Mouse (Mus musculus) heart, embryonic 15.5 days (tissue): ENCODE data around the gene Myo1d. TPM values are rescaled to one million over a fixed set of nuclear protein-coding genes. Genes with fewer than 3 reads are reported as not detected.

Experiments used
- ATAC-seq: fragments of 200-750 bp; cut with Nextera tagmentation; replicated peaks from 2 replicates; pipeline ENCODE4 v1.8.0; 2017; ENCODE audit warnings: low read depth, moderate TSS enrichment; ENCODE audit not compliant: insufficient number of reproducible peaks, insufficient read depth, low FRiP score
- H3K27ac ChIP-seq: fragments of 300-500 bp; sonication (generic); 2 replicates; pipeline ENCODE4 v1.5.1; 2015; ENCODE audit warnings: mild to moderate bottlenecking, inconsistent platforms
- H3K27me3 ChIP-seq: fragments of 300-500 bp; sonication (generic); 2 replicates; pipeline ENCODE4 v1.6.1; 2015; ENCODE audit warnings: inconsistent platforms
- H3K36me3 ChIP-seq: fragments of 300-500 bp; sonication (generic); 2 replicates; pipeline ENCODE4 v1.6.1; 2015; ENCODE audit warnings: mild to moderate bottlenecking, inconsistent platforms
- H3K4me1 ChIP-seq: fragments of 300-500 bp; sonication (generic); replicated peaks from 2 replicates; pipeline ENCODE4 v1.6.1; 2015; ENCODE audit warnings: inconsistent platforms
- H3K4me2 ChIP-seq: fragments of 300-500 bp; sonication (generic); 2 replicates; pipeline ENCODE4 v1.6.1; 2015; ENCODE audit warnings: inconsistent platforms, mild to moderate bottlenecking, moderate library complexity
- H3K4me3 ChIP-seq: fragments of 300-500 bp; sonication (generic); 2 replicates; pipeline ENCODE4 v1.5.1; 2015; ENCODE audit warnings: mild to moderate bottlenecking, inconsistent platforms
- H3K9ac ChIP-seq: fragments of 300-500 bp; sonication (generic); 2 replicates; pipeline ENCODE4 v1.6.1; 2015; ENCODE audit warnings: mild to moderate bottlenecking, inconsistent platforms
- H3K9me3 ChIP-seq: fragments of 300-500 bp; sonication (generic); replicated peaks from 2 replicates; pipeline ENCODE4 v1.6.1; 2016; ENCODE audit warnings: inconsistent platforms
- WGBS: fragments of 180-500 bp; shearing (Covaris S2); methylation state at CpG from one replicate; pipeline ENCODE4 v1.1.7; 2015; ENCODE audit warnings: mixed read lengths; 5-methylcytosine and 5-hydroxymethylcytosine counted together
- polyA plus RNA-seq: library from polyadenylated mRNA; unstranded; fragments of >200 nt; fragmentation: Nextera tagmentation; extraction: Ambion mirVana; gene quantifications from 2 replicates; pipeline ENCODE4 v1.2.1, GENCODE M21; 2015

Myo1d gene
- polyA plus RNA-seq, 1 experiment from 2014 or later = 6.9 TPM

GRCm38 (mm10) chr11:80498328-80499070 is 281.3 kb downstream of the Myo1d start:
- 46% methylated on average over 11 of the region's 11 CpGs for WGBS
- Histone ChIP-seq H3K4me1 (peaks cover 28% of the 10 kb centered on the region), H3K27me3 (no peaks in the 10 kb centered on the region), H3K36me3 (no peaks in the 10 kb centered on the region), H3K4me3 (no peak overlapping the region), H3K27ac (peak overlapping the region; percentile 58), H3K9me3 (no peaks in the 10 kb centered on the region), H3K9ac (0 out of 2 replicates have a peak overlapping the region, but pooled peaks have one; percentile 14), H3K4me2 (peak overlapping the region; percentile 15)
- ATAC-seq = 0 out of 2 replicates have a peak, but pooled peaks have one; percentile 2

- H3K4me3 ChIP-seq = no peak overlapping the region
- peak overlapping the region; percentile 10; the same call in 1 of the 2 replicates for H3K27ac ChIP-seq
- WGBS = 58% methylated on average over 10 of the region's 10 CpGs
- H3K9me3 ChIP-seq = no peaks in the 10 kb centered on the region
- no peaks in the 10 kb centered on the region for H3K27me3 ChIP-seq
- H3K9ac ChIP-seq = no peak overlapping the region
- peaks cover 31% of the 10 kb centered on the region for H3K4me1 ChIP-seq
- ATAC-seq = no peak
- no peaks in the 10 kb centered on the region for H3K36me3 ChIP-seq
- no peak overlapping the region for H3K4me2 ChIP-seq
Measured at GRCm38 (mm10) chr11:80497225-80497919, 282.5 kb downstream of the Myo1d start.

GRCm38 (mm10) chr11:80496640-80497039 is 283.2 kb downstream of the Myo1d start:
- Histone ChIP-seq H3K4me3 (no peak overlapping the region), H3K9ac (no peak overlapping the region), H3K9me3 (no peaks in the 10 kb centered on the region), H3K36me3 (no peaks in the 10 kb centered on the region), H3K27ac (no peak overlapping the region), H3K27me3 (no peaks in the 10 kb centered on the region), H3K4me2 (no peak overlapping the region), H3K4me1 (peaks cover 32% of the 10 kb centered on the region)
- 75% methylated on average over 1 of the region's 1 CpGs for WGBS
- ATAC-seq = no peak

- H3K9me3 ChIP-seq = no peaks in the 10 kb centered on the region
Measured at GRCm38 (mm10) chr11:80495972-80496371, 283.9 kb downstream of the Myo1d start.

GRCm38 (mm10) chr11:80494852-80495251 is 285.0 kb downstream of the Myo1d start:
- Histone ChIP-seq H3K27ac (no peak overlapping the region), H3K27me3 (no peaks in the 10 kb centered on the region), H3K4me2 (no peak overlapping the region)

More at GRCm38 (mm10) chr11:80495972-80496371, 283.9 kb downstream of the Myo1d start:
- Histone ChIP-seq H3K27me3 (no peaks in the 10 kb centered on the region), H3K36me3 (no peaks in the 10 kb centered on the region), H3K9ac (no peak overlapping the region), H3K27ac (no peak overlapping the region), H3K4me2 (no peak overlapping the region), H3K4me1 (peaks cover 37% of the 10 kb centered on the region), H3K4me3 (no peak overlapping the region)
- no peak for ATAC-seq
- 86% methylated on average over 6 of the region's 6 CpGs for WGBS

GRCm38 (mm10) chr11:80493186-80493585 is 286.6 kb downstream of the Myo1d start:
- 89% methylated on average over 5 of the region's 5 CpGs for WGBS
- no peaks in the 10 kb centered on the region for H3K9me3 ChIP-seq
- no peak overlapping the region for H3K27ac ChIP-seq
- no peak overlapping the region for H3K9ac ChIP-seq
- peaks cover 33% of the 10 kb centered on the region for H3K4me1 ChIP-seq
- ATAC-seq = no peak
- no peaks in the 10 kb centered on the region for H3K36me3 ChIP-seq
- H3K4me2 ChIP-seq = no peak overlapping the region
- H3K27me3 ChIP-seq = no peaks in the 10 kb centered on the region
- no peak overlapping the region for H3K4me3 ChIP-seq

More at GRCm38 (mm10) chr11:80494852-80495251, 285.0 kb downstream of the Myo1d start:
- WGBS = 81% methylated on average over 9 of the region's 9 CpGs
- H3K9me3 ChIP-seq = no peaks in the 10 kb centered on the region
- H3K36me3 ChIP-seq = no peaks in the 10 kb centered on the region
- H3K4me3 ChIP-seq = no peak overlapping the region
- H3K4me1 ChIP-seq = peaks cover 38% of the 10 kb centered on the region
- no peak for ATAC-seq
- no peak overlapping the region for H3K9ac ChIP-seq

- H3K9me3 ChIP-seq = no peaks in the 10 kb centered on the region
- H3K36me3 ChIP-seq = no peaks in the 10 kb centered on the region
- peaks cover 32% of the 10 kb centered on the region for H3K4me1 ChIP-seq
- H3K27me3 ChIP-seq = no peaks in the 10 kb centered on the region
- no peak overlapping the region for H3K4me2 ChIP-seq
- peak; percentile 29; the same call in 1 of the 2 replicates for ATAC-seq
- H3K27ac ChIP-seq = no peak overlapping the region
- H3K4me3 ChIP-seq = no peak overlapping the region
- WGBS = 46% methylated on average over 10 of the region's 10 CpGs
- H3K9ac ChIP-seq = no peak overlapping the region
Measured at GRCm38 (mm10) chr11:80490831-80491230, 289.0 kb downstream of the Myo1d start.

- Histone ChIP-seq H3K4me2 (no peak overlapping the region), H3K4me1 (peaks cover 39% of the 10 kb centered on the region), H3K36me3 (no peaks in the 10 kb centered on the region), H3K27me3 (no peaks in the 10 kb centered on the region), H3K9ac (no peak overlapping the region), H3K4me3 (no peak overlapping the region), H3K27ac (no peak overlapping the region), H3K9me3 (no peaks in the 10 kb centered on the region)
- 45% methylated on average over 5 of the region's 5 CpGs for WGBS
- ATAC-seq = no peak
Measured at GRCm38 (mm10) chr11:80489882-80490196, 290.0 kb downstream of the Myo1d start.

- no peak for ATAC-seq
- Histone ChIP-seq H3K4me1 (peaks cover 39% of the 10 kb centered on the region), H3K27me3 (no peaks in the 10 kb centered on the region), H3K27ac (no peak overlapping the region), H3K9ac (no peak overlapping the region), H3K4me3 (no peak overlapping the region), H3K9me3 (no peaks in the 10 kb centered on the region), H3K36me3 (no peaks in the 10 kb centered on the region), H3K4me2 (no peak overlapping the region)
- WGBS = 49% methylated on average over 12 of the region's 12 CpGs
Measured at GRCm38 (mm10) chr11:80489172-80489881, 290.5 kb downstream of the Myo1d start.

GRCm38 (mm10) chr11:80487904-80488587 is 291.8 kb downstream of the Myo1d start:
- H3K27ac ChIP-seq = no peak overlapping the region
- 82% methylated on average over 15 of the region's 15 CpGs for WGBS
- 0 out of 2 replicates have a peak, but pooled peaks cover 1% of the 10 kb centered on the region for H3K27me3 ChIP-seq
- no peak overlapping the region for H3K4me2 ChIP-seq
- no peaks in the 10 kb centered on the region for H3K9me3 ChIP-seq
- no peak overlapping the region for H3K9ac ChIP-seq
- H3K4me3 ChIP-seq = no peak overlapping the region
- H3K4me1 ChIP-seq = peaks cover 39% of the 10 kb centered on the region
- no peaks in the 10 kb centered on the region for H3K36me3 ChIP-seq
- no peak for ATAC-seq
